Mouse (Mus musculus) G1E-ER4 (cell line): ENCODE data around the gene Prkaa2. TPM values are rescaled to one million over a fixed set of nuclear protein-coding genes. Genes with fewer than 3 reads are reported as not detected.

Experiments
- GATA1 ChIP-seq: IDR thresholded peaks from one replicate; pipeline ENCODE4 v1.8.0; 2012; ENCODE audit warnings: low read length, inconsistent platforms
- polyA plus RNA-seq: library from polyadenylated mRNA; stranded (reverse); fragments of >175 nt; gene quantifications from 2 replicates; pipeline ENCODE4 v1.2.3, GENCODE M21; 2012

The Prkaa2 gene
- not detected in 2 replicates for polyA plus RNA-seq

DNA sequence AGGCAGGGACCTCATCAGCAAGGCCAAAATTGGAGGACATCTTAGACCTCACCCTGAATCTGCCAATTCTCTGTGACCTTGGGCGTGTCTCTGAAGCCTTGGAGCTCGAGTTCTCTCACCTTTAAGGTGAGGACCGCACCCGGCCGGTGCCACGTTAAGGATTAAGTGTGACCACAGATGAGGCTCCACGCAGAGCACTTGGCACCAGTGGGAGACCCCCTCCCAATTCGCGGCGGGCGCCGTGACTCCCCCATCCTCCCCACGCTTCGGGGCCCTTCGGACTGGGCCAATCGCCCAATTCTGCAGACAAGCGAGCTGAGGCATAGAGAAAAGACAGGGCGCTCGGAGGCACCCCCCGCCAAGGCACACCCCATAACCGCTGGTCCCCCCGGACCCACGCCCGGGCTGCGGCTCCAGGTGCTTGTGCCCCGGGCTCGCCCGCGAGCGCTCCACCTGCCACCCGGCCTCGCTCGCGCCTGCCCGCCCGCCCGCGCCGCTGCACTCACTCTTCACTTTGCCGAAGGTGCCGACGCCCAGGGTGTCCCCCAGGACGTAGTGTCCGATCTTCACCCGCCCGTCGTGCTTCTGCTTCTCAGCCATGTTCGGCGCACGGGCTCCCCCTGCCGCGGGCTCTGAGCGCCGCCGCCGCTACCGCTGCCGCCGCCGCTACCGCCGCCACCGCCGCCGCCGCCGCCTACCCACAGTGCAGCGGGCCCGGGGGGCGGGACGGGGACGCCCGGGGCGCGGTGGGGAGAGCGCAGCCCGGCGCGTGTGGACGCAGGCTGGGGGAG is at the start of gene Prkaa2:
TSS of gene Prkaa2 (minus strand) at position 692 of the 791 bp plus-strand sequence.
- no peak for TF ChIP-seq GATA1

DNA sequence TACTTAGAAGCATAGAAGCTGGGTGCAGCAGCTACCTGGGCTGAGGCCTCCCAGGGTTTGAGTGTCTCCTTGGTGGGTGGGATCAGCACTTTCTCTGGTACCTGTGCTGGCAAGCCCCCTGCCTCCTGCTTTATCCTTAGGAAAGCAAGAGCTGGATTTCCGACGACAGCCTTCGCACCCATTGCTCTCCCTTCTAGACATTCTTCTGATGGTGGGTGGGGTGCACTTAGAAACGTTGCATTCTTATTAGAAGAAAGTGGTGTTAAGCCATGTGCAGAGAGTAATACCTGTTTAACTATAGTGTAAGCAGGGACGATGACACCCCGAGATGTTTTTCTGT is 49.8 kb upstream of the Prkaa2 start:
- TF ChIP-seq GATA1 = no peak

GRCm38 (mm10) chr4:105158651-105159530 is 49.2 kb upstream of the Prkaa2 start:
- no peak for TF ChIP-seq GATA1

DNA sequence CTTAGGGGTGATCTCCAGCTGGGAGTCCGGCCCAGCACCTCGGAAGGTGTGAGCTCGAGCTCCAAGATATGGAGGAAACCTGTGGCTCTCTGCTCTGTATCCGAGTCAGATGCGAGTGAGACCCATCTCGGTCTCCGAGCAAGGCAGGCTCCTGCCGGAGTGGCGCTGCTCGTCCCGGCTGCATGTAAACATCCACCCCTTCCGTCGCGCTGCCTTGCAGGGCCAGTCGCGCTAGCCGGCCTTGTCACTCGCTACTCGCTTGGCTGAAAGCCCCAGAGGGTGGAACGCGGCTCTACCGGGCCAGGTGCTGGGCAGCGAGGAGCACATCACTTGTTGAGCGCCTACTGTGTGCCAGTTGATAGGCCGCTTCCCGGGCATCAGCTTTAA is 48.5 kb upstream of the Prkaa2 start:
- no peak for TF ChIP-seq GATA1

- no peak for TF ChIP-seq GATA1
Observed at GRCm38 (mm10) chr4:105157276-105158168, 47.8 kb upstream of the Prkaa2 start, which contains the start of gene Plpp3. TSS of gene Plpp3 (plus strand) at chr4:105157347.

- TF ChIP-seq GATA1 = no peak
Observed at GRCm38 (mm10) chr4:105156955-105157275, 47.2 kb upstream of the Prkaa2 start.

GRCm38 (mm10) chr4:105156281-105156680 is 46.6 kb upstream of the Prkaa2 start:
- TF ChIP-seq GATA1 = no peak

- no peak for TF ChIP-seq GATA1
Observed at GRCm38 (mm10) chr4:105153227-105153626, 43.5 kb upstream of the Prkaa2 start.

GRCm38 (mm10) chr4:105151911-105152690 is 42.4 kb upstream of the Prkaa2 start:
- no peak for TF ChIP-seq GATA1

DNA sequence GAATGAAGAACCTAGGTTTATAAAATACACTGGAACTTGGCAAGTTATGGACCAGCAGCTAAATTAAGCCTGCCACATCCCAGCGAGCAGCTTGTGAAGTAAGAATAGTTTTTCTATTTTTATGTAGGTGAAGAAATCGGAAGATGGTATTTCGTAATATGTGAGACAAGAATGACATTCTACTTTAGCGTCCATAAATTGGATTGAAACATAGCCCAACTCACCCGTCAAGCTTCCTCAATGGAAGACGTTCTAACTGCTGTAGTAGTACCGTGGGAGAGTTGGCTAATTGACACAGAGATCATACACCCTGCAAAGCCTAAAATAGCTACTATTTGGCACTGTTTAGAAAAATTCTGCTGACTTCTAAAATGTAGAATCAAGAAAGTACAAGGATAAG is 39.8 kb upstream of the Prkaa2 start:
- TF ChIP-seq GATA1 = no peak

DNA sequence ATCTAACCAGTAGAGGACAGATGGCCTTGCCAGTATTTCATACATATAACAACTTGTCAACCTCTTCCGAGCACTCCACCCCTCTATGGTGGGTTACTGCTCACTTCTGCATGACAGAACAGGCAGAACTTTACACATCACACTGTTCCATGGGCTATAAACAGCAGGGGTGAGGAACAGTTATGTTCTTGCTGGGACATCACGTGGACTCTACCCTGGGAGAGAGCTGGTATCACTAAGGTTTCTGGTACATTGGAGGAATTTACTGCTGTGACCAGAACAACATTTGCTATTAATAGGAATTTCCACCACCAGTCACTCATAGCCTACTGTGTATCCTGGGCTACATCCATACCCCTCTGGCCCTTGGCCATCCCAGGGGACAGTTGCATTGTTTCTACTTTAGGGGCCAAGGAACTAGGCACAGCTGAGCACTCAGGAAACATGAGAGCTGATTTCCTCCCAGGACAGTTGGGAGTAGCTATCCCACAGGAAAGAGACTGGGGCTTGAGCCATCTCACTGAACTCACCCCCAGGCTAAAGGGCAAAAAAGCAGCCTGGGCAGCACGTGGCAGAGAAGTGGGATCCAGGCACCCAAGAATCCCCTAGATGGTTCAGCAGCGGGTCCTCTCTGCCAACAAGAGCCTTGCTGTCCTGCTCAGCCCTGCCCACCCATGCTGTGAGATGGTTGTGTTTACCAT is 23.8 kb upstream of the Prkaa2 start:
- no peak for TF ChIP-seq GATA1

- TF ChIP-seq GATA1 = no peak
Observed at GRCm38 (mm10) chr4:105131756-105132314, 22.1 kb upstream of the Prkaa2 start.

GRCm38 (mm10) chr4:105129212-105129611 is 19.5 kb upstream of the Prkaa2 start:
- TF ChIP-seq GATA1 = no peak

DNA sequence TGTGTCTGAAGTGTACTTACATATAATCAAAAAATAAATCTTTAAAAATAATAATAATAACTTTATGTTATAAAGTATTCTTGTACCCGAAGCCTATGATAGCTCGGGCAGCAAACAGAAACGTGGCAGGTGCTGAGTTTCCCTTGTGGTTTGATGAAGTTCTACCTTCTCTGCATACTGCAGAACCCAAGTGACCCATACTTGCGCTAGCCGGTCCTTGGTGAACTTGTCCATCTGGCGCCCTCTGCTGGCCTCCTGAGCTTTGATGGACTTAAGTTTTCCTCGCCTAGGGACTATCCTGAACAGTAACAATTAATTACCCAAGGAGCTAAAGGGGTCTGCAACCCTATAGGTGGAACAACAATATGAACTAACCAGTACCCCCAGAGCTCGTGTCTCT is 12.7 kb upstream of the Prkaa2 start:
- no peak for TF ChIP-seq GATA1

- TF ChIP-seq GATA1 = no peak
Observed at GRCm38 (mm10) chr4:105121081-105121480, 11.4 kb upstream of the Prkaa2 start.
